Mouse (Mus musculus) spleen, adult 2 months (tissue): ENCODE results near the gene Tnrc6b. TPM values are rescaled to one million over a fixed set of nuclear protein-coding genes. Genes with fewer than 3 reads are reported as not detected.

Experiments
- DNase-seq, 2 experiments: peaks; one replicate each; pipeline versions ENCODE4 v3.0.0 to v3.0.0-alpha.2; 2012 to 2021; ENCODE audit warnings: low spot score in 2 of 2, low read depth in 1 of 2
- H3K27ac ChIP-seq: fragments of 200-500 bp; 2 replicates; pipeline ENCODE4 v1.5.1; 2012; ENCODE audit warnings: low read length, inconsistent platforms; ENCODE audit not compliant: insufficient read depth
- H3K27me3 ChIP-seq: fragments of 200-500 bp; 2 replicates; pipeline ENCODE4 v1.6.1; 2012; ENCODE audit warnings: mild to moderate bottlenecking, moderate library complexity, low read length, inconsistent platforms; ENCODE audit not compliant: control insufficient read depth, insufficient read depth
- H3K36me3 ChIP-seq: fragments of 200-500 bp; 2 replicates; pipeline ENCODE4 v1.6.1; 2012; ENCODE audit warnings: mild to moderate bottlenecking, low read length, inconsistent platforms; ENCODE audit not compliant: control insufficient read depth, insufficient read depth
- H3K4me1 ChIP-seq: fragments of 200-500 bp; 2 replicates; pipeline ENCODE4 v1.6.1; 2011; ENCODE audit warnings: inconsistent platforms; ENCODE audit not compliant: control insufficient read depth, insufficient read depth, insufficient read length
- H3K4me3 ChIP-seq: fragments of 200-500 bp; 2 replicates; pipeline ENCODE4 v1.5.1; 2011; ENCODE audit warnings: mild to moderate bottlenecking, inconsistent platforms; ENCODE audit not compliant: insufficient read depth, insufficient read length; ENCODE audit errors: extremely low read depth
- CTCF ChIP-seq: fragments of 200-500 bp; IDR thresholded peaks from 2 replicates; pipeline ENCODE4 v1.5.1; 2011; ENCODE audit warnings: mild to moderate bottlenecking, inconsistent platforms; ENCODE audit not compliant: insufficient read depth, insufficient read length, insufficient replicate concordance; ENCODE audit errors: extremely low read depth
- POLR2A ChIP-seq: fragments of 200-500 bp; IDR thresholded peaks from 2 replicates; pipeline ENCODE4 v1.6.1; 2011; ENCODE audit warnings: low read depth, low read length, inconsistent platforms
- WGBS: fragments of 180-500 bp; shearing (Covaris S2); methylation state at CpG from one replicate; pipeline ENCODE4 v1.1.7; 2018; 5-methylcytosine and 5-hydroxymethylcytosine counted together
- polyA plus RNA-seq: library from polyadenylated mRNA; depleted of rRNA; stranded (reverse); fragments of >200 nt; gene quantifications from 2 replicates; pipeline ENCODE4 v1.2.3, GENCODE M21; 2012

Tnrc6b gene
- polyA plus RNA-seq, 1 experiment: 22.3 TPM

GRCm38 (mm10) chr15:80950055-80950454, 238.9 kb downstream of the Tnrc6b start:
- peaks cover 21% of the 10 kb centered on the region for H3K36me3 ChIP-seq
- no peak for DNase-seq
- H3K4me1 ChIP-seq: peaks cover 10% of the 10 kb centered on the region
- H3K27me3 ChIP-seq: no peaks in the 10 kb centered on the region
- WGBS: 85% methylated on average over 7 of the region's 7 CpGs
- H3K4me3 ChIP-seq: no peak overlapping the region
- H3K27ac ChIP-seq: no peak overlapping the region
- TF ChIP-seq CTCF (no peak), POLR2A (no peak)

GRCm38 (mm10) chr15:80953971-80954370, 242.9 kb downstream of the Tnrc6b start:
- 91% methylated on average over 9 of the region's 9 CpGs for WGBS
- H3K36me3 ChIP-seq: peaks cover 32% of the 10 kb centered on the region

DNA sequence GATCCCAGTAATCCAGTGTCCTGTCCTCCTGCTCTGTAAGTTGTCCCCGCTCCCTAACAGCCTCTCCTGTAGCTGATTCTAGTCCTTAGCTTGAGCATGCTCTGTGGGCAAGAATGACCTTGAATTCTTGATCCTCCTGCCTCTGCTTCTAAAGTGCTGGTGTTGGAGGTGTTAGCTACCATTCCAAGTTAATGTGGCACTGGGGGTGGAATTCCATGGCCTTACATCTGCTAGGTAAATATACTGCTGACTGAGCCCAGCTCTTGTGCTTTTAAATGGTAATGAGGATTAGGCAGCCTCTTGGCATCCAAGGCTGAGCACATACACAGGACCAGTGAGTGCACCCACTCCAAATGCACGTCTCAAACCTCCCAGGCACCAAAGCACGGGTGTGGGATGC, 243.7 kb downstream of the Tnrc6b start:
- H3K36me3 ChIP-seq: peaks cover 37% of the 10 kb centered on the region
- H3K27me3 ChIP-seq: no peaks in the 10 kb centered on the region
- no peak for DNase-seq
- 0 out of 2 replicates have a peak, but pooled peaks cover 1% of the 10 kb centered on the region for H3K4me1 ChIP-seq
- H3K27ac ChIP-seq: no peak overlapping the region
- TF ChIP-seq CTCF (no peak), POLR2A (no peak)
- H3K4me3 ChIP-seq: no peak overlapping the region
- WGBS: 91% methylated on average over 3 of the region's 3 CpGs

More at GRCm38 (mm10) chr15:80953971-80954370, 242.9 kb downstream of the Tnrc6b start:
- Histone ChIP-seq H3K4me1 (peaks cover 10% of the 10 kb centered on the region), H3K27ac (no peak overlapping the region), H3K27me3 (no peaks in the 10 kb centered on the region), H3K4me3 (no peak overlapping the region)
- TF ChIP-seq POLR2A (no peak), CTCF (no peak)
- DNase-seq: no peak

GRCm38 (mm10) chr15:80955836-80956438, 244.8 kb downstream of the Tnrc6b start:
- TF ChIP-seq CTCF: no peak
- no peak for TF ChIP-seq POLR2A
- Histone ChIP-seq H3K36me3 (peaks cover 46% of the 10 kb centered on the region), H3K4me3 (no peak overlapping the region), H3K4me1 (no peaks in the 10 kb centered on the region), H3K27me3 (no peaks in the 10 kb centered on the region), H3K27ac (no peak overlapping the region)
- 92% methylated on average over 12 of the region's 12 CpGs for WGBS
- no peak for DNase-seq

GRCm38 (mm10) chr15:80969371-80969770, 258.3 kb downstream of the Tnrc6b start:
- peaks cover 30% of the 10 kb centered on the region for H3K36me3 ChIP-seq
- 94% methylated on average over 1 of the region's 1 CpGs for WGBS
- H3K27ac ChIP-seq: no peak overlapping the region
- H3K4me3 ChIP-seq: no peak overlapping the region
- no peak for DNase-seq
- TF ChIP-seq CTCF (no peak), POLR2A (no peak)
- H3K27me3 ChIP-seq: no peaks in the 10 kb centered on the region
- H3K4me1 ChIP-seq: no peaks in the 10 kb centered on the region

DNA sequence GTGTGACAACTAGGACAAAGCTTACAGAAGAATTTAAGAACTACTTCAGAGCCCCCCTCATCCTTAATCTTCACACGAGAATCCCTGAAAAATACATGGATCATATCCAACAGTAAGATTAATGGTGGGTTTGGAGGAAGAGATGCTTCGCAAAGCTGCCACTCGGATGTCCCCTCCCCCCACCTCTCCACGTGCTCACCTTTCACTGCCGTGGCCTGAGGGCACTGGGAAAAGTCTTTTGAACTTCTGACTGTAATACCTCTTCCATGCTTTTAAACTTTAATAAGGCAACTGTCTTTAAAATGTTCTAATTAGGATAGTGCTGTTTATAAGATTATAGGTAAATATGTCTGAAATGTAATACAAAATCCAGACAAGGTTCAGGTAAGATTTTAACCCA, 263.2 kb downstream of the Tnrc6b start:
- 64% methylated on average over 5 of the region's 5 CpGs for WGBS
- no peak for TF ChIP-seq POLR2A
- TF ChIP-seq CTCF: no peak
- DNase-seq: no peak

DNA sequence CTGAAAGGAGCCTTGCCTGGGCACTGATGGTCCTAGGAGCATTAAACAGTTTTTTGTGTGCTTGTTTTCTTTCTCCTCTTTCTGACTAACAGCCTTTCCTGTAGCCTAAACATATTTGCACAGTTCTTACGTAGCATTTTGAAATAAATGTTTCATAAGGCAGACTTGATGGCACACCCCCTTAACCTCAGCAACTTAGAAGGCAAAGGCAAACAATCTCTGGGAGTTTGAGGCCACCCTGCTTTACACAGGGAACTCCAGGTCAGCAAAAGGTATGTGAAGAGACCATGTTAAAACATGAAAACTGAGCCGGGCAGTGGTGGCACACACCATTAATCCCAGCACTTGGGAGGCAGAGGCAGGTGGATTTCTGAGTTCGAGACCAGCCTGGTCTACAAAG, 264.6 kb downstream of the Tnrc6b start:
- WGBS: 84% methylated on average over 3 of the region's 3 CpGs
- no peak for DNase-seq
- Histone ChIP-seq H3K36me3 (no peaks in the 10 kb centered on the region), H3K27ac (no peak overlapping the region), H3K4me3 (no peak overlapping the region), H3K4me1 (no peaks in the 10 kb centered on the region; the same call in 1 of the 2 replicates), H3K27me3 (no peaks in the 10 kb centered on the region)
- TF ChIP-seq CTCF (no peak), POLR2A (no peak)

More for the DNA sequence above, 263.2 kb downstream of the Tnrc6b start:
- Histone ChIP-seq H3K4me1 (no peaks in the 10 kb centered on the region; the same call in 1 of the 2 replicates), H3K4me3 (no peak overlapping the region), H3K27ac (no peak overlapping the region), H3K27me3 (no peaks in the 10 kb centered on the region), H3K36me3 (peaks cover 2% of the 10 kb centered on the region; the same call in 1 of the 2 replicates)
